Mouse (Mus musculus) liver, embryonic 14.5 days (tissue): ENCODE measurements at regions not wholly inside any gene's neighbourhood (a gene's known extent, or its start where the extent isn't known, plus 50 kb on each side); places are given as distances from the start of the nearest gene placed in this dataset.

Source experiments
- CTCF ChIP-seq: IDR thresholded peaks from 2 replicates; pipeline ENCODE4 v1.5.1; 2016; ENCODE audit warnings: antibody characterized with exemption, low read depth, control low read depth
- EP300 ChIP-seq: IDR thresholded peaks from 2 replicates; pipeline ENCODE4 v1.6.1; 2016; ENCODE audit warnings: antibody characterized with exemption, low read depth

GRCm38 (mm10) chr15:63722991-63723390, 122.0 kb downstream of the Gsdmc2 start:
- TF ChIP-seq EP300 (no peak), CTCF (no peak)
